Mouse (Mus musculus): Measurements from ENCODE around the gene Nepro. TPM values are rescaled to one million over a fixed set of nuclear protein-coding genes. Genes with fewer than 3 reads are reported as not detected.

Gene Nepro
- total RNA-seq, 2 experiments from 2014 or later = 4.4 to 5.7 TPM

GRCm38 (mm10) chr16:44697473-44698205 lies 26.5 kb upstream of the Nepro start:
- intact Hi-C loops (cut with DNase I) = no loop called here
- no peak for DNase-seq (ENCODE audit: extremely low spot score in 1 of 2, low spot score in 2 of 2)

- intact Hi-C loops (cut with DNase I) = loop anchor here (10.0 kb wide), 1 partner anchor 216 kb away; no protein-coding TSS in a partner anchor
- DNase-seq (ENCODE audit: extremely low spot score in 1 of 2, low spot score in 2 of 2) = no peak
These were observed 22.9 kb upstream of the Nepro start for GRCm38 (mm10) chr16:44701155-44701554.

GRCm38 (mm10) chr16:44702272-44702671 lies 21.8 kb upstream of the Nepro start:
- intact Hi-C loops (cut with DNase I) = loop anchor here (10.0 kb wide), 1 partner anchor 217 kb away; no protein-coding TSS in a partner anchor
- no peak for DNase-seq (ENCODE audit: extremely low spot score in 1 of 2, low spot score in 2 of 2)

GRCm38 (mm10) chr16:44703458-44703857 lies 20.6 kb upstream of the Nepro start:
- no peak for DNase-seq (ENCODE audit: extremely low spot score in 1 of 2, low spot score in 2 of 2)
- intact Hi-C loops (cut with DNase I) = loop anchor here (10.0 kb wide), 1 partner anchor 219 kb away; no protein-coding TSS in a partner anchor

- DNase-seq (ENCODE audit: extremely low spot score in 1 of 2, low spot score in 2 of 2) = peak in 1 of 2 experiments; percentile 46
- intact Hi-C loops (cut with DNase I) = no loop called here
These were observed 7.6 kb upstream of the Nepro start for GRCm38 (mm10) chr16:44716305-44717140.

GRCm38 (mm10) chr16:44717141-44717634 lies 6.9 kb upstream of the Nepro start:
- intact Hi-C loops (cut with DNase I) = no loop called here
- DNase-seq (ENCODE audit: extremely low spot score in 1 of 2, low spot score in 2 of 2) = no peak

- intact Hi-C loops (cut with DNase I) = no loop called here
- DNase-seq (ENCODE audit: extremely low spot score in 1 of 2, low spot score in 2 of 2) = no peak
These were observed 6.3 kb upstream of the Nepro start for GRCm38 (mm10) chr16:44717838-44718237.

GRCm38 (mm10) chr16:44719349-44719748 lies 4.8 kb upstream of the Nepro start:
- intact Hi-C loops (cut with DNase I) = no loop called here

GRCm38 (mm10) chr16:44720518-44720917 lies 3.6 kb upstream of the Nepro start:
- intact Hi-C loops (cut with DNase I) = no loop called here
- DNase-seq (ENCODE audit: extremely low spot score in 1 of 2, low spot score in 2 of 2) = no peak

More at GRCm38 (mm10) chr16:44719349-44719748, 4.8 kb upstream of the Nepro start:
- DNase-seq (ENCODE audit: extremely low spot score in 1 of 2, low spot score in 2 of 2) = no peak

GRCm38 (mm10) chr16:44722666-44723065 lies 1.4 kb upstream of the Nepro start:
- intact Hi-C loops (cut with DNase I) = no loop called here
- no peak for DNase-seq (ENCODE audit: extremely low spot score in 1 of 2, low spot score in 2 of 2)

- intact Hi-C loops (cut with DNase I) = no loop called here
- peak; percentile 51 to 59 for DNase-seq (ENCODE audit: extremely low spot score in 1 of 2, low spot score in 2 of 2)
These were observed 746 bp downstream of the Nepro start for GRCm38 (mm10) chr16:44724847-44725246.

GRCm38 (mm10) chr16:44725286-44726223 lies 1.5 kb downstream of the Nepro start:
- intact Hi-C loops (cut with DNase I) = no loop called here
- peak; percentile 73 to 83 for DNase-seq (ENCODE audit: extremely low spot score in 1 of 2, low spot score in 2 of 2)

- intact Hi-C loops (cut with DNase I) = no loop called here
- no peak for DNase-seq (ENCODE audit: extremely low spot score in 1 of 2, low spot score in 2 of 2)
These were observed 3.4 kb downstream of the Nepro start for GRCm38 (mm10) chr16:44727525-44727924.

GRCm38 (mm10) chr16:44734059-44734458 lies 10.0 kb downstream of the Nepro start:
- intact Hi-C loops (cut with DNase I) = loop anchor here (10.0 kb wide), 2 partner anchors 361 to 411 kb away; partner anchors contain the start of gene Ccdc80
- DNase-seq (ENCODE audit: extremely low spot score in 1 of 2, low spot score in 2 of 2) = no peak

GRCm38 (mm10) chr16:44735676-44736075 lies 11.6 kb downstream of the Nepro start:
- no peak for DNase-seq (ENCODE audit: extremely low spot score in 1 of 2, low spot score in 2 of 2)
- intact Hi-C loops (cut with DNase I) = loop anchor here (10.0 kb wide), 2 partner anchors 359 to 409 kb away; partner anchors contain the start of gene Ccdc80

- DNase-seq (ENCODE audit: extremely low spot score in 1 of 2, low spot score in 2 of 2) = no peak
- intact Hi-C loops (cut with DNase I) = loop anchor here (10.0 kb wide), 2 partner anchors 359 to 409 kb away; partner anchors contain the start of gene Ccdc80
These were observed 12.0 kb downstream of the Nepro start for GRCm38 (mm10) chr16:44736118-44736517.

GRCm38 (mm10) chr16:44742753-44743152 lies 18.7 kb downstream of the Nepro start:
- intact Hi-C loops (cut with DNase I) = no loop called here

GRCm38 (mm10) chr16:44745471-44745865 lies 21.4 kb downstream of the Nepro start:
- no peak for DNase-seq (ENCODE audit: extremely low spot score in 1 of 2, low spot score in 2 of 2)

More at GRCm38 (mm10) chr16:44742753-44743152, 18.7 kb downstream of the Nepro start:
- no peak for DNase-seq (ENCODE audit: extremely low spot score in 1 of 2, low spot score in 2 of 2)

More at GRCm38 (mm10) chr16:44745471-44745865, 21.4 kb downstream of the Nepro start:
- intact Hi-C loops (cut with DNase I) = no loop called here

Data from left cerebral cortex, postnatal 10 days (tissue).